Mouse (Mus musculus) CD4-positive, CD25-positive, alpha-beta regulatory T cell, adult 2 months (primary cell): Measurements from ENCODE around the gene Cc2d1b.

Experiments used
- DNase-seq: peaks from one replicate; pipeline ENCODE4 v3.0.0-alpha.2; 2012; ENCODE audit warnings: low read depth, low spot score

Gene Cc2d1b

GRCm38 (mm10) chr4:108619587-108620341 is at the start of gene Cc2d1b:
Gene Cc2d1b, plus strand, starts transcription at chr4:108619940.
- peak; percentile 99 for DNase-seq

GRCm38 (mm10) chr4:108572644-108573043 is 47.1 kb upstream of the Cc2d1b start:
- DNase-seq: no peak

DNA sequence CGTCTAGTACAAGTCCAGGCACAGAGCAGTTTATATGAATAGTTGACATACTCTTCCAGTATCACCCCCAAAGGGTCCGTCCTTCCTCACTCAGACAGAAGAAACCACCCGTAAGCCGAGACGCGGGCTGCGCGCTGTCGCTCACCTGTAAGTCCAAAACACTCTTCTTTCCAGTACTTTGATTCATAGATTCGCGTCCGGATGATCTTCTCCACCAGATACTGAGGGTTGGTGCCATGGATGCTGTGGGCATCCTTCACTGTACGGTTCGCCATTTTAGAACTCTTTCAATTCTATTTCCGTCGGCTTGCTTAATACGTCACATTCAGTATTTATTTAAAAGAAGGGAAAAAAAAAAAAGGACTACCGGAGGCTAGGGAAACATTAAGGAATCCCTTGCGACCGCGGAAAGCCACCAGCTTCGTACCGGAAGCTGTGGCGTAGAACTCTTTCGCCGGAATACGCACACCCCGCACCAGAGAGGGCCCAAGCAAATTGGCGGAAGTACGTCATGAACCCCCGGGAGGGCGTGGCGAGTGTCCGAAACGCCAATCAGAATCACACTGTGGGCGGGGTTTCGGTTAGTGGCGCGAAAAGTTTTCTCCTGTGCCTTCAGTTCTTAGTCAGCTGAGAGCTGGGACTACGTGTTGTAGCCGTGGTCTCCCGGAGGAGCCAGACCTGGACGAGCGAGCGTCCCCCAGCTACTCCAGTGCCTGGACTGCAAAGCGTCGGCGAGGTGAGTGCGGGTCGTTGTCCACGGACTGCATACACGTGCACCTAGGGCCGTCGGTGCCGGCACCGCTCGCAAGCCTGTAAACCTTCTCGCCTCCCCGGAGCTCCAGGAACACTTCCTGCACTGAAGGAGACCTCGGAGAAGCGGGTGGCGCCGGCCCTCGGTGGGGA is 40.6 kb upstream of the Cc2d1b start, which contains the start of the genes Prpf38a and Orc1:
Gene Prpf38a (minus strand): TSS at position 497 of the 903 bp plus-strand sequence.
Gene Orc1 (plus strand): TSS at position 584 of the 903 bp plus-strand sequence.
- DNase-seq: peak; percentile 98

- no peak for DNase-seq
These were observed 39.9 kb upstream of the Cc2d1b start for GRCm38 (mm10) chr4:108579743-108580411.

DNA sequence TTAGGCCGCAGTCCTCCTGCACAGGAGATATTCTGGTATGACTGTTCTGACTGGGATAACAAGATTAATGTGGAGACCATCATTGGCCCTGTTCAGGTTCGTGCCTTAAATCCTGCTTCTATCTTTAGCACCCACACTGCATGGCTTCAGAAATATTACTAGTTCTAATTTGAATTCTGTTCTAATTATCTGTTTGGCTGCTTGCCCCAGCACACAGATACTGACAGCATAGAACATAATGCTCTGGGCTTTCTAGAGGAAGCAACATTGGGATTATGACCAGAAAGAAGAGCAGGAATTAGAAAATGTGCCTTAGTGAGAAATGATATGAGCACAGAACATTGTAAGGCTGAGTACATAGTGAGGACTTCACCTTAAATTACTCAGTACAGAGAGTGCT is 26.4 kb upstream of the Cc2d1b start:
- no peak for DNase-seq

GRCm38 (mm10) chr4:108595785-108596184 is 24.0 kb upstream of the Cc2d1b start:
- no peak for DNase-seq

GRCm38 (mm10) chr4:108598306-108598705 is 21.4 kb upstream of the Cc2d1b start:
- no peak for DNase-seq

- DNase-seq: no peak
These were observed 17.9 kb upstream of the Cc2d1b start for GRCm38 (mm10) chr4:108601870-108602269.

GRCm38 (mm10) chr4:108608651-108609050 is 11.1 kb upstream of the Cc2d1b start:
- no peak for DNase-seq

DNA sequence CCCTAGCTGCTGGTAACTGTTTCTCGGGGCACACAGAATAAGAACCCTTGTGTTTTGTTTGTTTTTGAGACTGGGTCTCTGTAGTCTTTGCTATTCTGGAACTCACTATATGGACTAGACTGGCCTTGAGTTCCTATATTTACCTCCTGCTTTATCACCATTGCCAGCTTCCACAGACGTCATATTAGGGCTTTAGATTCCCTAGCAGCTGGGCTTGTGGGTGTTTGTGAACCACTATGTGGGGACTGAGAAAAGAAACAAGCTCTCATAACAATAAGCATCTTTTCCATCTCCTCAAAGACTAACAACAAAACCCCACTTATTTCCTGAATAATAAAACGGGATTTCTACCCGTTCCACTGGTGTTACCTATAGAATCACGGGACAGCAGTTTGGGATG is 8.8 kb upstream of the Cc2d1b start:
- no peak for DNase-seq

GRCm38 (mm10) chr4:108618586-108618985 is 1.2 kb upstream of the Cc2d1b start:
- no peak for DNase-seq

DNA sequence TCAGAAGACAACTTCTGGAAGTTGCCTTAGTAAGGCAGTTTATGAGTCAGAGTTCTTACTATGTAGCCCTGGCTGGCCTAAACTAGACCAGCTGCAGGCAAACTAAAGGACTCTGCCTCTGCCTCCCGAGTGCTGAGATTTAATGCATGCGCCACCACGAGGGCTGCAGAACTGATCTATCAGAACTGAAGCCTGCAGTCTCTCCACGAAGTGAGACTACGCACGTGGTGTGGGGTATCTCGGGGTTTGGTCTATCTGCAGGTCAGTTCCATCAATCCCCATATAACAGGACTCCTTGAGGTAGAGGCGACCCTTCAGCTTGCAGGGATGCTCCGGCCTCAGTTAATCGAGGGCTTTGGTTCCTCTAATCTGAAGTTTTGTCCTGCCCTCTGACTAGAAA is 575 bp upstream of the Cc2d1b start:
- peak; percentile 47 for DNase-seq

DNA sequence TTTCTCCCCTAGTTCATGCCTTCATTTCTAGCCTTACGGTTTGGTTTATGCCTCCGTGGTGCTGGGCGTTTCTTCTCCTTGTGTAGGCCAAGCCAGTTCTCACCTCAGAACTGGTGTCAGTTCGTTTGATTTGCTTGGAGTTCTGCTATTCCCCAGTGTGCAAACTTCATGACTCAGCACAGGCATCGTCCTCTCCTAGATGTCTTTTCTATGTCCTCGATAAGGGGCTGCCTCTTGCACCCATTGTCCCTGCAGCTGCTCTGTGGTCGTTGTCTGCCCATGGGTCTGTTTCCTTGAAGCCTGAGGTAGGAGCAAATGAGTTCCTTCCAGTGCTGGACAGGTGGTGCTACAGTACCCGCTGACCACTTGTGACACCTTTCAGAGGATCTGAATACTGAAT is 796 bp downstream of the Cc2d1b start:
- no peak for DNase-seq

GRCm38 (mm10) chr4:108621504-108621903 is 1.8 kb downstream of the Cc2d1b start:
- peak; percentile 52 for DNase-seq

GRCm38 (mm10) chr4:108627066-108627465 is 7.3 kb downstream of the Cc2d1b start:
- no peak for DNase-seq

DNA sequence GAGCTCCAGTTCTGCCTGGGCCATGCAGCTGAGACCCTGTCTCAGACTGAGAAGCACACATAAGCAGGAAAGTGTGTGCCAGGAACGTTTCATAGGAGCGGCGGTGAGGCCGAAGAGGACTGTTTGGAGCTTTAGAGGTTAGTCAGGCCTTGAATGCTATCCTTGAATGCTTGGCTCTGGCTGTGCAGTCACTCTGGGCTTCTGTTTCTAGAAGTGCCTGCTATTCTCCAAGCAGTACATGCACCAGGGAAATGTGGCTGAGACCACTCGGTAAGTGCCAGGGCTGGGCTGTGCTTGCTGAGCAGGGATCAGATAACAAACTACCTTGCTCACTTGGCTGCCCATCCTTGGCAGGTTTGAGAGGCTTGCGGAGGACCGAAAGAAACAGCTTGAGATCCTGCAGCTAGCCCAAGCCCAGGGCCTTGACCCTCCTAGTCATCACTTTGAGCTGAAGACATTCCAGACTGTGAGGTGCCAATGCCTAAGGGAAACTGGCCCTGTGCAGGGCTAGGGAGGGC is 9.7 kb downstream of the Cc2d1b start:
- no peak for DNase-seq

GRCm38 (mm10) chr4:108630096-108630495 is 10.4 kb downstream of the Cc2d1b start:
- DNase-seq: no peak

- no peak for DNase-seq
These were observed 11.9 kb downstream of the Cc2d1b start for GRCm38 (mm10) chr4:108631616-108632015.

- no peak for DNase-seq
These were observed 14.0 kb downstream of the Cc2d1b start for GRCm38 (mm10) chr4:108633703-108634102.

- no peak for DNase-seq
These were observed 15.0 kb downstream of the Cc2d1b start for GRCm38 (mm10) chr4:108634696-108635095.

DNA sequence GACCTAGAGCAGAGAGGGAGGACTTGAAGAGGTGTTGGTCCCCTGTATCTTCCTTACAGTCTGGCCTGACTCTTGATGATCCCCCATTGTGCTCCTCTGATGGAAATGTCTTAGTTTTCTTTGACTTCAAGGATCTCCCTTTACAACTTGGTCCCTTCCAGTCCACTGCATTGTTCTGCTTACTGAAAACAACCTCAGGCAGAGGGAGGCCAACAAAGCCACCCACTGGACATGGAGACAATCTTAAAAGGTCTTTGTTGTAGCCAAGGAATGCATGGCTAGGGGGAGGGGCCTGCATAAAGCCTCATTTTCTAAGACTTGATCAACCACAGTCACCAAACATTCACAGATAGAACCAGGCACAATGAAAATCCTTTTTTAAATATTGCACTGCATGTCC is 15.4 kb downstream of the Cc2d1b start:
- DNase-seq: no peak

DNA sequence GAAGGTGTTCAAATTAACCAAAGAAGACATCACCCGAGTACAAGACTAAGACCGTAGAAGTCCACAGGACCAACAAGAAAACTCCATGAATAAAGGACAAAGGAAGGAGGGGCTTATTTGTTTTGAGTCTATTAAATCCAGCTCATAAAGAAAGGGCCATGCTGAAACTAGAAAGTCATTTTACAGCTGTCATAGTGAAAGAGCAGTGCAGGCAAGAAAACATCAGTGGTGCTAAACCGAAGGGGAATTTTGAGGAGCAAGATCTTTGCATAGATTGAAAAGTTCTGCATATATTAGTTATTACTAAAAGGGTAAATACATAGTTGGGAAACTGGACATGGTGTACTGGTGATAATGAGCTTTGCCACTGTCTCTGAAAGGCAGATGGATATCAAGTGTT is 18.0 kb downstream of the Cc2d1b start:
- DNase-seq: peak; percentile 51
